Mouse (Mus musculus): ENCODE data around the gene Usp49.
"Not testable (repeated sequence)": the region's sequence is repeated elsewhere in the genome, so short reads cannot be mapped to it uniquely, and the experiment has no call there.

Usp49 gene

DNA sequence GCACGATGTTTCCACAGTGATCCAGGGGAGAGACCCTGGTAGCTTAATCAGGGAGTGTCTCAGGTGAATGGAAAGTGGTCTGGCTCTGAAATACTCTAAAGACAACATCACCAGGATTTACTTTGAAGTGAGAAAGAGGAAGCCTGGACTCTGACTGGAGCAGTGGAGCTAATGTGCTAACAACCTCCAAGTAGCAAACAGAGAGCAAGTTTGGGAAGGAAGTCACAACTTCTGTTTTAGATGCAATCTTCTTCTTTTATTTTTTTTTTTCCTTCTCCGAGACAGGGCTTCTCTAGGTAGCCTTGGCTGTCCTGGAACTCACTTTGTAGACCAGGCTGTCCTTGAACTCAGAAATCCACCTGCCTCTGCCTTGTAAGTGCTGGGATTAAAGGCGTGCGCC lies 21.3 kb upstream of the Usp49 start:
- DNase-seq (ENCODE audit: low read depth, low spot score) = no peak

- DNase-seq (ENCODE audit: low read depth, low spot score) = peak; percentile 99
Measured at GRCm38 (mm10) chr17:47610849-47611660, 19.4 kb upstream of the Usp49 start, which contains the start of the genes Bysl, Med20 and Gm20517. Bysl (minus strand) TSS chr17:47611492. Med20 (plus strand) TSS chr17:47611582. Gm20517 (plus strand) TSS chr17:47611589.

- DNase-seq (ENCODE audit: low read depth, low spot score) = no peak
Measured at GRCm38 (mm10) chr17:47611661-47611982, 18.9 kb upstream of the Usp49 start.

- DNase-seq (ENCODE audit: low read depth, low spot score) = peak; percentile 22
Measured at GRCm38 (mm10) chr17:47614018-47614417, 16.5 kb upstream of the Usp49 start.

DNA sequence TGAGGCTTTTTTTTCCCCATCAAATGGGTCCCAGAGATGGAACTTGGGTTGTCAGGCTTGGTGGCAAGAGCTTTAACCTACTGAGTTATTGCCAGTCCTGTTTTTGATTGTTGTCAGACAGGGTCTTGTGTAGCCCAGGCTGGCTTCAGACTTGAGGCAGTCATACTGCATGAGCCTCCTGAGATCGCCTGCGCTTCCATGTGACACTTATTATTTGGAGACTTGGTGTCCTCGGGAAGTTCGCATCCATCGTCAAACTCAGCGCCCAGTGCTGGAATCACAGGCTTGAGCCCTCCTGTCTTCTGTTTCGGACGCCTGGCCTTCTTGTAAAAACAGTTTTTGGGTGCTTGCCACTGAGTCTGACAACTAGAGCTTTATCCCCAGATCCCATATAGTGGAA lies 14.4 kb upstream of the Usp49 start:
- DNase-seq (ENCODE audit: low read depth, low spot score) = no peak

DNA sequence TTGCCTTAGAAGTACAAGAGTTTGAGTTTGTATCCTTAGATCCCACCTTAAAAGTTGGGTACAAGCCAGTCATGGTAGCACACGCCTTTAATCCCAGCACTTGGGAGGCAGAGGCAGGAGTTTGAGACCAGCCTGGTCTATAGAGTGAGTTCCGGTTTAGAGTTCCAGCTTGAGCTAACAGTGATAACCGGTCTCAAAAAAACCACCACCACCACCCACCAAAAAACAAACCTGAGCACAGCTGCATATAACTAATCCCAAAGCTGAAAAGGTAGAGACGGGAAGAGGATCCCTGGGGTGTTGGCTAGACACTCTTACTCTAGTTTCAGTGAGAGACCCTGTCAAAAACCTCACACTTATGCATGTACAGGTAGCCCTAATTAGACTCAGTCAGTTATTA lies 13.8 kb upstream of the Usp49 start:
- no peak for DNase-seq (ENCODE audit: low read depth, low spot score)

DNA sequence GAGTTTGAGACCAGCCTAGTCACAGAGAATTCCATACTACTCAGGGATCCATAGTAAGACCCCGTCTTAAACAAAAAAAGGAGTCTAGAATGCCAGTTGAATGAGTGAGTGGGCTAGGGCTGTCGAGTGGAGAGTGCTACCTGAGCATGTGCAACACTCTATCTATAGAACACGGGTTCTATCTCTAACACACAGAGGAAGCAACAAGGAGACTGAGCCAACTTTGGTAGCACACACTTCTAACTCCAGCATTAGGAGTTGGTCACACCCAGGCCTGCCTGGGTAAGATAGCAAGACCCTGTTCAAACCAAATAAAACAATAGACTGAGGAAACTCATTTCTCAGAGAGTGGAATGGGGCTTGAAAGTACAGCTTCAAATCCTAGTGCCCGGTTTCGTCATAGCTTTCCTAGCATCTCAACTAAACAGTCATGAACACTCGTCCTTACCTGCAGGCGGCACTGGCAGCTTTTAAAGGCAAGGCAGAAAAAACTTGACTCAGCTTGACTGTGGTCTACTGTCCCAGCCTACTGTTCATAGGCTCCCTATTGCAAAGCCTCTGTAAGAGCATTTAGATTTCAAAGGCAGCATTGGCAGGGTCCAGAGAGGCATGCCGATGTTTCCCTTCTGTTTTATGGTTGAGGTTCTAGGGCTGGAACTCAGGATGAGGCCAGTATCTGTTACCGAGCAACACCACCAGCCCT lies 12.7 kb upstream of the Usp49 start:
- DNase-seq (ENCODE audit: low read depth, low spot score) = no peak

DNA sequence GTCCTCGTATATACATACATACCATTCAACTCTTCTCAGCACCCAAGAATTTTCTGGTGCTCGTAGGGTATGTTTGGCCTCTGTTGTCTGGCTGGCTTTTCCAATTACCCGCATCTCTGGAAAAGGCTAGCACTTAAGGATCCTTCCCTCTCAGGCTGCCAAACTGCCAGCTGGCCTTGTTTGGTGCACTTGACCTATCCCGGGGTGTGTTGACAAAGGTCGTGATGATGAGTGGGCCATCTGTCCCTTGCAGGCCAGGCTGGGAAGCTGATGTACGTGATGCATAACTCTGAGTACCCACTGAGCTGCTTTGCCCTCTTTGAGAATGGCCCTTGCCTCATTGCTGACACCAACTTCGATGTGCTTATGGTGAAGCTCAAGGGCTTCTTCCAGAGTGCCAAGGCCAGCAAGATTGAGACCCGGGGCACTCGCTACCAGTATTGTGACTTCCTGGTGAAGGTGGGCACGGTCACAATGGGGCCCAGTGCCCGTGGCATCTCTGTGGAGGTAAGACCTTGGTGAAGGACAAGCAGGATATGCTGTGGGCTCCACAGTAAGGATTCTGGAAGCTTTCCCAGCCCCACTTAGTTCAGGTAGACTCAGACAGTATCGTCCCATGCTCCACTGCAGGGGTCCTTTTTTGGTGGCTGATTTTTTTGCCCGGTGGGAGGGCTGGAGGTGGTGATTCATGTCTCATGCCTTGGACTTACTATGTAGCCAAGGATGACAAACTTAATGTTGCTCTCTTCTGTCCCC lies 11.8 kb upstream of the Usp49 start:
- DNase-seq (ENCODE audit: low read depth, low spot score) = peak; percentile 40

- no peak for DNase-seq (ENCODE audit: low read depth, low spot score)
Measured at GRCm38 (mm10) chr17:47622912-47623554, 7.5 kb upstream of the Usp49 start.

GRCm38 (mm10) chr17:47624572-47624971 lies 5.9 kb upstream of the Usp49 start:
- DNase-seq (ENCODE audit: low read depth, low spot score) = not testable (repeated sequence)

DNA sequence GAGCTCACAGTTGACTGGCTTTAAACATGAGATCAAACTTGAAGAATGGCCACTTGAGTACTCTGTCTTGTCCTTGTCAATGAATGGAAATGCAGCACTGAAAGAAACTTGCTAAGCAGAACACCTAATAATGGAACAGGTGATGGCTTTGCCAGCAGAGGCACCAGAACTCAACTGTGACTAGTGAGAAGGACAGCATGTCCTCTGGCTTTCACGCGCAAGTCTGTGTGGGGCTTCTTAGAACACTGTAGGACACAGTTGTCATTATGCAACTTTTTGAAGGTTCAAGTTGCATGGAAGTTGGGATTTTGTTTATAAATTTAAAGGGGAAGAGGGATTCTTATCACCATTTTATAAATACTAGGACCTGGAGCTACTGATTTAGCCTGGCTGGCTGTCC lies 5.4 kb upstream of the Usp49 start:
- DNase-seq (ENCODE audit: low read depth, low spot score) = no peak

DNA sequence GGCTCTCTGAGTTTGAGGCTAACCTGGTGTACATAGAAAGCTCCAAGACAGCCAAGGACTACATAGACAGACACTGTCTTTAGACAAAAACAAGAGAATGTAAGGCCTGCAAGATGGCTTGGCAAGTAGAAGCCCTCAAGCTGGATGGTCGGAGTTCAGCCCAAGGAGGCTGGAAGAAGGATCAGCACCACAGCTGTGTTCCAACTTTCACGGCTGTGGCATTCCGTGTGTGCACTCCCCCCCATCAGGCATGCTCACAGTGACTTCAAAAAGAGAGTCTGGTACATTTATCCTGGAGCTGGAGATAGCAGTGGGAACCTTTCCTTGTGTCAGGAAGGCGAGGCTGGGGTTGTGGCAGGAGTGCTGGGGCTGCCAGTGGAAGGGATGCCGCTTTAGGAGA lies 4.5 kb upstream of the Usp49 start:
- DNase-seq (ENCODE audit: low read depth, low spot score) = no peak

DNA sequence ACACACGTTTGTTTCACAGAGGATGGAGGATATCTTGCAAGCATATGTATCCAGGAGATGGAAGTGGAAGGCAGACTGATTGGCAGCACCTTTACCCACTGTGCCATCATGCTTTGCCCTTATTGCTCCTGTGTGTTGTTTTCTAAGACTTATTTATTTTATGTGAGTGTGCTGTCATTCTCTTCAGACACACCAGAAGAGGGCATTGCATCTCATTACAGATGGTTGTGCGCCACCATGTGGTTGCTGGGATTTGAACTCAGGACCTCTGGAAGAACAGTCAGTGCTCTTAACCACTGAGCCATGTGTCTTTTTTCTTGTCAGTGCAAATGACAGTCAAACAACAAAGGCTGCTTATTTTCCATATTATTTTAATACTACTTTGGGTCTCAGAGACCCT lies 2.7 kb upstream of the Usp49 start:
- DNase-seq (ENCODE audit: low read depth, low spot score) = no peak

DNA sequence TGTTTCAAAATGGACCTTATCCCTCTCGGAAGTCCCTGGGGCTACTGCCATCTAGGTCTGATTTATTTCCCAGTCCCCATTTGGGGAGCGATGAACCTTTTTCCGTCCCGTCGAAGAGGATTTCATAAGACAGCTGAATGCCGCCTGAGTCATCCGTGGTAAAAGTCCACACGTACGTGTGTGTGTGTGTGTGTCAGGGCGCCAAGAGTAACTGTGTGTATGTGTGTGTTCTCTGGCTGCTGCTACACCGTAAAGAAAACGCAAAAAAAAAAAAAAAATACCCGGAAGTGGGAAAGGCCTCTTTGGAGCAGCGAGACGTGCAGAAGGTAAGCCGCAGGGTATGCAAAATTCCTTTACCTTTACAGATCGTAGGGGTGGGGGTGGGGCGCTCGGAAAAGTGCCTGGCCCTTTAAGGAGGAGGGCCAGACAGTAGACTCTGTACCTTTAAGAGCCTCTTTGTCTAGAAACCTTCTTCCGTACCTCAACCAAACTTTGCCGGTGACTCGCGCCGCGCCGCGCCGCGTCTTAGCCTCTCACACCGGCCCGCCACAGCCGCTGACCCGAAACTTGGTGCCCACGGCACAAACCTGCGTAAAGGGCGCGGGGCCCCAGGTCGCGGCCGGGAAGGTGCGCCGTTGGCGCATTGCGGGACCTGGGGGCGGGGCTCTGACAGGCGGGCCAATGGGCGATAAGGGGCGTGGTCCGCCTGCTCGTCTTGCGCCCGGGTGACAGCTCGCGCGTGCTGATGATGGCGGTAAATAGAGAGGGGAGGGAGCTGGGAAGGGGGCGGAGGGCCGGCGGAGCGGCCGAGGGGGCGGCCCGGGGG lies 1.4 kb upstream of the Usp49 start:
- peak; percentile 96 for DNase-seq (ENCODE audit: low read depth, low spot score)

DNA sequence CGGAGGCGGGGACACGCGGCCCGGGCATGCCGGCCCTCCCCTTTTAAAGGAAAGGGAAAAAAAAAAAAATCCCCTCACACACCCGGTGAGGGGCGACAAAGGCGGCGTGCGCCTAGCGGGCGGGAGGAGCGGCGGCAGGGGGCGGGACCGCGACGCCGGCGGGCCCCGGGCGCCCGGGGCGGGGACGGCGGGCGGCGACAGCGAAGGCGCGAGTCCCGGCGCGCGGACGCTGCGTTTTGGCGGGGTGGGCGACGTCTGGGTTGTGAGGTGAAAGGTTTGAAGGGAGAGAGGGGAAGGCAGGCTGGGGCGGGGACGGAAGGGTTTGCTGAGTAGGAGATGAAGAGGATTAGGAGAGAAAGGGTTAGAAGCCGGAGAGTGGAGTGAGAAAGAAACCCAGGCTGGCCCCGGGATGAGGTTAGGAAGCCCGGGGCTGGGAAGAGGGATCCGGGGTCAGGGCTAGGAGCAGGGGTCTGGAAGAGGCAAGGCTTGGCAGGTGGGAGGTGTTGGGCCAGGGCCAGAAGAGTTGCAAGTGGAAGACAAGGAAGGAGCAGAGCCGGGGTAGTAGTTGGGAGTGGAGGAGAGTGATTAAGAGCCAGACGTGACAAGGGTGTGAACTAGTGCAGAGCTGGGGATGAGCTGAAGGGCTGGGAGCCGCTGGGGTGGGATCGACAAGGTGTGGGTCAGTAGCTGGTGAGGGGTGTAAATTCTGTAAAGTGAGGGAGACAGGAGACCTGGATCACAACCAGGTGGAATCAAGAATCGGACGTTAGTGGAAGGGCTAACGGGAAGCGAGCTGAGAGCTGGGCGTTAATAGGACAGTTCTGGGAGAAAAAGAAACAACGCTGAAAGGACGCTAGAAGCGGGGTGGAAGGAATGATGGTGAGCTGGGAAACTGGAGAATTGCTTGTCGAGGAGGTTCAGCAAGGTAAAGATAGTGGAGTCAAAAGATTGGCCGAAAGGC lies 493 bp upstream of the Usp49 start:
- peak; percentile 43 for DNase-seq (ENCODE audit: low read depth, low spot score)

DNA sequence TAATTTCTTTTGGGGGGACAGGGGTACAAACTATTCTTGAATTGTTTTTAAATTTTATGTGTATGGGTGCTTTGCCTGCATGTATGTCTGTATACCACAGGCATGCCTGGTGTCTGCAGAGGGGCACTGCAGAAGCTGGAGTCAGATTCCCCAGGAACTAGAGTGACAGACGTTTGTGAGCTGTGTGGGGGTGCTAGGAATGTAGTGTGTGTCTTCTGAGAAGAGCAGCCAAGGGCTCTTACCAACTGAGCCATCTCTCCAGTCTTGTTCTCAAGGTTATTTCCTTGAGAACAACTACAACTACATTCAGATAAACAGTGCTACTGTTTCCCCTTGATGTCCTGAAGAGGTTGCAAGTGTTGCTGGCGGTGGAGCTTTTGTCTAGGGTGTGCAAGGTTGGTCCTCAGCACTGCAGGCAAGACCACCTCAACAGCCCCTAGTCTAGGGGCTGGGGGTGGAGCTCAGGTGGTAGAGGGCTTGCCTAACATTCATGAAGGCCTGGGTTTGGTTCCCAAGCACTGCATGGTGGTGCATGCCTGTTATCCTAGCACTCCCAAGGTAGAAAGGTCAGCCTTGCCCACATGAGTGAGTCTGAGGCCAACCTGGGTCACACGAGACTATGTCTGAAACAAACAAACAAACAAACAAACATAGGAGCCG lies 1.8 kb downstream of the Usp49 start:
- no peak for DNase-seq (ENCODE audit: low read depth, low spot score)

- DNase-seq (ENCODE audit: low read depth, low spot score) = no peak
Measured at GRCm38 (mm10) chr17:47633999-47634770, 3.7 kb downstream of the Usp49 start.

DNA sequence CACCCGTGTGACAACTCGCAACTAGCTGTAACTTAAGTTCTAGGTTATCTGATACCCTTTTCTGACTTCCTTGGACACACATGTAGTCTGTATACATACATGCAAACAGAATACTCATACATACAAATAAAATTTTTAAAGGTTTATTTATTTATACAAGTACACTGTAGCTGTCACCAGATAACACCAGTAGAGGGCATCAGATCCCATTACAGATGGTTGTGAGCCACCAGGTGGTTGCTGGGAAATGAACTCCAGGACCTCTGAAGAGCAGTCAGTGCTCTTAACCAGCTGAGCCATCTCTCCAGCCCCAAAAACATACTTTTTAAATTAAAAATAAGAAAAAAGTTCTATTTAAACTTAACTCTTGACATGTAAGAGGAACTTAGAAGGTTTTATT lies 12.5 kb downstream of the Usp49 start:
- DNase-seq (ENCODE audit: low read depth, low spot score) = no peak

GRCm38 (mm10) chr17:47646683-47647082 lies 16.2 kb downstream of the Usp49 start:
- DNase-seq (ENCODE audit: low read depth, low spot score) = peak; percentile 63
